Mouse (Mus musculus): ENCODE measurements around the gene Arhgap25.
"Not testable (repeated sequence)": the region's sequence is repeated elsewhere in the genome, so short reads cannot be mapped to it uniquely, and the experiment has no call there.

The Arhgap25 gene

DNA sequence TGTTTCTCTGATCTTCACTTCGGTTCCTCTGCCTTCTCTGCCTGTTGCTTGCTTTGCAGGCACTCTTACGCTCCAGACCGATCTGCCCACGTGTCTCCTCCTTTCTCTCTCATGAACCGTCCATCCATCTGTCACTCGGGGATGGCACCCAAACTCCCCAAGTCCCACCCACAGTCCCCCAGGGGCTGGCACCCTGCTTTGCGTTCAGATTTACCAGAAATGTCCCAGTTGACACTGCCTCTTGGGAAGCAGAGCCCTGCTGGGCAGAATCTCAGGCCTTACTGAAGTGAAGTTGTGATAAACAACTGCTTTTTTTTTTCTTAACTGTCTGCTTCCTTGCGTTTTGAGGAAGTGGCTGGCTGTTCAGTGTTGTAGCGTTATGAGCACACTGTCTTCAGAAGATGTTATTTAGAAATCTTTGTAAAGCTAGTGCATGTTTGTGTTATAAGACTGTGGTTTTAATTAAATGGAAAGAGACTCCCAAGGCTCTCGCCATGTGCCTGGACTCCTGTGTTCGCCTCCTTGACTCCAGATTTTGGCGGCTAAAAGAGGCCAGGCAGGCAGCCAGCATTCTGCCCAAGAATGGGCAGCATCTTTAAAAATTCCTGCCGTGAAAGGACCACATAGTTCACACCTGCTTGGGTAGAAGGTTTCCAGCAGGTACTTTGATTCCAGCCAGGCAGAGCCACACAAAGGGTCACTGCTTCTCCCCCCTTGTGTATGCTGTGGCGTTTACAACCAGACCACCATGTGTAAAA is at the start of gene Arhgap25:
Arhgap25 (minus strand) TSS at position 307 of the 758 bp plus-strand sequence.
- no peak for DNase-seq (ENCODE audit: low spot score)

DNA sequence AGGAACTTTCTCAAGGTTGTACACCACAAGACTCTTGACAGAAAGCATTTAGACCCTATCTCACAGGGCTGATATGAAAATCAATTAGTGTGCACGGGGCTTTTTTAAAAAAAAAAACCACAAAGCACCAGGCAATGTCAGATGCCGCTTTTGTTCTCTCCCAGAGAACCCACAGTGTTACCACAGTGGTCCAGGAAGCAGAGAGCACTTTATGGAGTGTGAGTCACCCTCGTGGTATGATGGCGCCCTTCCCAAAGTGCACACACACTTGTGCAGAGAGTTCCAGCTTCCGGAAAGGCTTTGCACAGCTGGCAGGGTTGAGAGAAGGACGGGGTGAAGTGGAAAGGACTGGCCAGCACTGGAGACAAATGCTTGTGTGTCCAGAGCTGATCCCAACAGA is 49.4 kb upstream of the Arhgap25 start:
- no peak for DNase-seq (ENCODE audit: low spot score)

DNA sequence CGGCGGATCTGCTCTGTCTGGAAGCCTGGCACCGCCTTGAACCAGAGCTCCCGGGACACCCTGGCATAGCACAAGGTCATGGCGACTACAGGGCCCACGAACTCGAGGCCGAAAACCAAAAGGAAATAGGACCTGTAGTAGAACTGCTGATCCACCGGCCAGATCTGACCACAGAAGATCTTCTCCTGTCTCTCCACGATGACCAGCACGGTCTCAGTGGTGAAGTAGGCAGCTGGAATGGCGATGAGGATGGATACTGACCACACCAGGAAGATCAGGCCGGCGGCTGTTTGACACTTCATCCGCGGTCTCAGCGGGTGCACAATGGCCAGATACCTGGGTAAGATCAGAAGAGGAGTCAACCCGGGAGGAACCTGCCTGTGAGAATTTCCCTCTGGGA is 48.5 kb upstream of the Arhgap25 start:
- no peak for DNase-seq (ENCODE audit: low spot score)

DNA sequence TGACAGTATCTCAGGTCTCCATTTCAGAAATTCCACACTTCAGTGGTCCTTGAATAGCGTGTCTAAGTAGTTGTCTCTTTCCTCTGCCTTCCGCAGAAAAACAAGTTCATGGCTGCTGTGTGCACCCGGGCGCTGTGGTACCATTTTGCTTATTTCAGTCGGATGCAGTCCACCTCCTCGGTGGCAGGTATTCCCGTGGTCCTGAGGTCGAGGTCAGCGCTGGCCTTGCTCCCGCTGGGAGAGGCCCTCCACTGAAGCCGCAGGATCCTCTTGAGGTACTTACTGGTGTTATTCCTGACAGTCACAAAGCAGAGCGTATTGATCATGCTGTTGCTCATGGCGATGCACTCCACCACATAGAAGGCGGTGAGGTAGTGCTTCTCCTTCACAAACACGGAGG is 48.0 kb upstream of the Arhgap25 start:
- no peak for DNase-seq (ENCODE audit: low spot score)

DNA sequence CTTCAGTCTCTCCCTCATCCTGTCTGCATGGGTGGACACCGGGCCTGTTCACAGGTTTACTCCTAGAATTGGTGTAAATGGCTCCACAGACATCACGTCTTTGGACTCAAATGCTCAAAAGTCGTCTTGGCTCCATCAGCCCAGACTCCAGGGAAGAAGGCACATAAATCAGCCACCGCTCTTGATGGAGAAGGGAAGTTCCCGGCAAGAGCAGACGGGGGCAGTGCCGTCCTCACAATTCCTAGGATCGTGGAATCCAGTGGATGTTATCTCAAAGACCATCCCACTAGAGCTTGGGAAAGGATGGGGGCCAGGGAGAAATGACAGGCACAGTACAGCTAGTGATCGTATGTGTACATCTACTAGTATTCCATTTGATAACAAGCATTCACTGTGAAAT is 45.2 kb upstream of the Arhgap25 start:
- DNase-seq (ENCODE audit: low spot score) = no peak

DNA sequence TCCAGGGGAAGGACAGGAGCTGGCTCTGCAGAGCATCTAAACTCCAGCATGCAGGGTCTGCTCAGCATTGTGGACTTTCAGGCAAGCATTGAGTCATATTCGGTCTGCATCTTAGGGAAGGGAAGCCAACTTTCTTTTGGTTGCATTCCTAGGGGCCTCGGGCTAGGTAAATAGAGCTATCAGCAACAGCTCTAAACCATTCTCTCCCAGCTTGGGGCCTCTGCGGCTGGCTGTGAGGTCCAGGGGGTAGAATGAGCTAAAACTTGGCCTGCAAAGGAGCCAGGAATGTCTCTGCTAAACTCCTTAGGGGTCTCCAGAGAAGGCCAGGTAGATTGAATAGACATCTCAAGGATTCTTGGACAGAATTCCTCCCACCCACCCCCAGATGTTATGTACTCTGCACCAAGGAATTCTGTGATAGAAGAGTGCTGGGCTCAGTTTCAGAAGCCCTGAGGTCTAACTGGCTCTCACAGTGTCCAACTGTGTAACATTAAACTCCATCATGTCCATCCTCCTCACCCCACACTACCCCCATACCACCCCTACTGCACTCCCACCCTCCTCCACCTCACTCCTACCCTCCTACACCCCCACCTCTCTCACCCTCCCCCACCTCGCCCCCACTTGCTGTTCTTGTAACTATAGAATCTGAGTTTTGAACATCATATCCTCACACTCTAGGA is 43.7 kb upstream of the Arhgap25 start:
- DNase-seq (ENCODE audit: low spot score) = no peak

DNA sequence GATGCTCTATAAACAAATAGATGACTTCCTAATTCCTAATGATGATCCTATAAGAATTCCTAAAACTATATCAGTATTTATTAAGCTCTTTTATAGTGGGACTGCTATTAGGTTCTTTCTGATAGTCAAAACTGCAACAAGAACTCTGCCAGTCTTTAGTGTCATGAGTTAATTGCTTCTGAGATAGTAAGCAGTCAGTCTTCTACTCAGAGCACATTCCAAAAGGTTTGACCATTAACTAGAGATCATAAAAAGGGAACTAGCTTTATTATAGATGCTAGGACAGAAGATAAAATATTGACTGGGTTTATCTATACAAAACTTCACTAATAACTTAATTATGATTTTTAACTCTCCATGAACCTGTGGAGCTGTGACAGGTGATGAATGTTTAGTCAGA is 38.8 kb upstream of the Arhgap25 start:
- DNase-seq (ENCODE audit: low spot score) = not testable (repeated sequence)

DNA sequence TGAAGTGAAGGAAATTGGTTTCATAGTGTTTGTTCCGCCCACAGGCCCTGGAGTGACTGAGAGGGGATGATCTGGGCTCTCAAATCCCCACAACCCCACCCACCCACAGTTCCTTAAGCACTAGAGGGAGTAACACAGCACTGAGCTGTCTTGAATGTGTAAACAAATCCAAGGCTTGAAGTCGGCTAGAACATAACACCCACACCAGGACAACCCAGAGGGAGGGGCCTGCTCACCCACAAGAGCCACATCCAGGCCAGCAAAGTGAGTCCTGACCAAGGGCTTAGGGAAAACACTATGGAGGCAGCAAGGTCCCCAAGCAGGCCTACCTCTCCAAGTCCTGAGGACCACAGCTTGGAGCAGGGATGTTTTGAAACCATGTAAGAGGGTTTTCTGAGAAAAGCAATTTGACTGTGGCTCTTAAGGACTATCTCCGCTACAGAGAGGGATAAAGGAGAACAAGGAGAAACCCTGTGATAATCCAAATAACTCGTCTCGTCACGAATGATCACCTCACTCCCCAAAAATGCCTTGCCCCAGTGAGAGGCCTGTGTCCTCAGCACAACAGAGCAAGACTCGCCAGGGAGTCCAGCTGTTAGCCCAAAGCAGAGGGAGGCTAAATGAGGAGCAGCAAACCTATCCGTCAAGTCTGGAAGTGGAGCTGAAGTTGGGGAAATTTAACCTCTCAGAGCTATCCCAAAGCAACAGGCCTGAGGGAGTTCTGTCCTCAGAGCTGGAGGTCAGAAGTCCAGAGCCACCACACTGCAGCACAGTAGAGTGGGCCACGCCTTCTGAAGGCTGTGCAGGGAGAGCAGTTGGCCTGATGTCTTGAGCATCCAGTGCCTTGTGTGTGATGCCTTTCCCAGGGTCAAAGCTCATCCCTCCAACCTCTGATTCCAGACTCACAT is 34.9 kb upstream of the Arhgap25 start:
- no peak for DNase-seq (ENCODE audit: low spot score)

DNA sequence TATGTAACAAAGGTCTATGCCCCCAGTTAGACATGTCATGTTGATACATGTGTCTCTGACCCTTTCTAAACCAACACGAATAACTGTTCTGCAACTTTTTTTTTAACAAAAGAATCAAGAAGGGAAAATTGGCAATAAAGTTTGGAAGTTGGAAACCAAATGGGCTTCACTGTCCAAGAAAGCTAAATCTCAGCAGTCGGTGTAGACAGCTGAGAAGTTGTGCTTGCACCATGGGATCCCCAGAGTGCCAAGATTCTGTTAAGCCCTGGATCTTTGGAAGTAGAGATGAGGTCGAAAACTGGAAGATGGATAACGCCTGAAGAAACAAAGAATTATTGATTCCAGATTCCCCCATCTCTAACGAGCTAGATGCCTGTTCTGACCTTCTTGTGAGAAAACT is 32.1 kb upstream of the Arhgap25 start:
- no peak for DNase-seq (ENCODE audit: low spot score)

DNA sequence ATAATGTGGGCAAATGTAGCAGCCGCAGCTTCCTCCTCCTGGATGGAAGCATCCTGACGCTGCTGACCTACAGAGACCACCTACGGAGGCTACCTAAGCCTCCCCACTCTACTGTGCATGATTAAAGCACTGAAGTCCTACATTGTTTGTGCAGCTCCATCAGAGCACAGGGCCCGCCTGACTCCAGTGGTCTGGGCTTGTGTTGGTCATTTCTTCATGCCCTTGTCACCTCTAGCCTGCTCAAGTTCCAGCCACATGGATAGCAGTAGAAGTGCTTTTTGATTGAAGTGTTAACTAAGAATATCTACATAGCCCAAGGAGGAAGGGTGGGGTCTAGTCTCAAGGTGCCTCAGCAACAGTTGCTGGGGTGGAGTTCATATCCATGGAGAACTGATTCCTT is 31.3 kb upstream of the Arhgap25 start:
- no peak for DNase-seq (ENCODE audit: low spot score)

DNA sequence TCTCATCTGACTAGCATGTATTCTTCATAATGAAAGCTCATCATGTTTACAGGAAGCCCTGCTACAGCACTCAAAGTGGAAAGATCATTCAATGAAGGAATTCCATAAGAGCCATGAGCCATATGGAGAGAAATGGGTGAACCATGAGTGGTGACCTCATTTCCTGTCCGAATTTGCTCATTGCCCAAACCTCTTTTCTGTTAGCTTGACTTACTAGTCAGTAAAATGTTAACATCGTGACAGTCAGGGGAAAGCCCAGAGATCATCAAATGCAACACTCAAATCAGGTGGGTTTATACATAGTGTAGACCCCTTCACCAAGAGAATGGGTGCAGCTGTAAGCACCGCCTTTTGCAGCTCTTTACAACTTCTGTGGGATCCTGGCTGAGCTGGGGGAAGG is 20.7 kb upstream of the Arhgap25 start:
- no peak for DNase-seq (ENCODE audit: low spot score)

DNA sequence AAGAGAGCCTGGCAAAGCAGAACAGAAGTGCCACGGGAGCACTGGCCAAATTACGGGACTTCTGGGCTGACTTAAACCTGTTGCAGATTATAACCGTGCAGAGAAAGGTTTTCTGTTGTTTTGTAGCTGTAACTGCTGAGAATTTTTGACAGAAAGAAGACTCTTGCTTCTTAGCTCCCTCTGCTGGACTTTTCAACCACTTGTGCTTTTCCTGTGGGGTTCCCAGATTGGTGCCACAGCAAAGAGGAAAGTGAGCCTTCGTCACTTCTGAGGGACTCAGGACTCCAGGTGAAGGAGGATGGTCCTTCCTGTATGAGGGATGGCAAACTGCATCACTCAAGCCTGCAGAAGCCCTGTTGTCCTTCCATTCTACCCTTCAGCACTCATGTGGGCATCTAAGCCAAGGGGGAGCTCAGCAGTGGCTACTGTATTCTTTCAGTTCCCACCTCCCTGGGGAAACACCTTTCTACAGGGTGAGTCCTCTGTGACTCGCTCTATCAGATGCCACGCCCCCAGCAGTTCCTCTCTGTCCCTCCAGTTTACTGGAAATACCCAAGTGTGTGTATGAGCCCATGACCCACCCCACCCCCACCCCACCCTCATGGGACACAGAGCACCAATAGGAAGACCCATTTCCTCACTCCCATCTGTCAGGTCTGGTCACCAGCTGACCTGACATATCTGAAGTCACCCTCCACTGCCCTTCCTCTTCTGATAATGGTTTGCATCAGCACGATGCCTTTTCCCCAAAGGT is 19.2 kb upstream of the Arhgap25 start:
- DNase-seq (ENCODE audit: low spot score) = no peak

DNA sequence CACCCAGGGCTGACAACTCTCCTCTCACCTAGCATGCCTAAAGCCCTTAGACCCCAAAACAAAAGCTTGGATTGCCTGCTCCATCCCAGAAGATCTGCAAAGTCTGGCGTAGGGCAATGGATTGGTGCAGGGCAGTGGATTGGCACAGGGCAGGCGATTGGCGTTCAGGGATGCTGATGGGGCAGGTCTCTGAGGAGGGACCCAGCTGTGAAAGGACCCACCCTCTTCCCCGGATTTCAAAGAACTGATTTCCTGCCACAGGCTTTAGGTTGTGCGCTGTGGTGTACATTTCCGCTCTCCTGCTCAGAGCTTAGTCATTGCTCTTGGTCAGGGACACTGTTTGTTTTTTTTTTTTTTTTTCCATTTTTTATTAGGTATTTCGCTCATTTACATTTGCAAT is 14.8 kb upstream of the Arhgap25 start:
- no peak for DNase-seq (ENCODE audit: low spot score)

DNA sequence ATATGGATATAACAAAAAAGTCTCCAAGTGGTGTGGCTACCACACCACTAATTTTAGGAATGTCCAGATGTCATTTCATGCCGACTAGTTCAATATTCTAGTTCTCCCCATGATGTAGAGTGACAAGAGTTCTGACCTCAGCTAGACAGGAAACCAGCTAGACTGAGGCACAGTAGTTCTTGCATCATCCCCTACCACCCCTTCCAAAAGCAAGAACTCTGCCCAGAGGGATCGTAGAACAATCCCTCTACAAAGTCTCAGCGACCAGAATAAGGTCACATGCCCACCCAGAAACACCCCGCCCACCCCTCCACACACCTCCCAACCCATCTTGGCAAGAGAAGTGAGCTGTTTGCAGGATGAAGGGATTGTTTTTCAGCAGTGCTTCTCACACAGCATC is 14.4 kb upstream of the Arhgap25 start:
- no peak for DNase-seq (ENCODE audit: low spot score)

DNA sequence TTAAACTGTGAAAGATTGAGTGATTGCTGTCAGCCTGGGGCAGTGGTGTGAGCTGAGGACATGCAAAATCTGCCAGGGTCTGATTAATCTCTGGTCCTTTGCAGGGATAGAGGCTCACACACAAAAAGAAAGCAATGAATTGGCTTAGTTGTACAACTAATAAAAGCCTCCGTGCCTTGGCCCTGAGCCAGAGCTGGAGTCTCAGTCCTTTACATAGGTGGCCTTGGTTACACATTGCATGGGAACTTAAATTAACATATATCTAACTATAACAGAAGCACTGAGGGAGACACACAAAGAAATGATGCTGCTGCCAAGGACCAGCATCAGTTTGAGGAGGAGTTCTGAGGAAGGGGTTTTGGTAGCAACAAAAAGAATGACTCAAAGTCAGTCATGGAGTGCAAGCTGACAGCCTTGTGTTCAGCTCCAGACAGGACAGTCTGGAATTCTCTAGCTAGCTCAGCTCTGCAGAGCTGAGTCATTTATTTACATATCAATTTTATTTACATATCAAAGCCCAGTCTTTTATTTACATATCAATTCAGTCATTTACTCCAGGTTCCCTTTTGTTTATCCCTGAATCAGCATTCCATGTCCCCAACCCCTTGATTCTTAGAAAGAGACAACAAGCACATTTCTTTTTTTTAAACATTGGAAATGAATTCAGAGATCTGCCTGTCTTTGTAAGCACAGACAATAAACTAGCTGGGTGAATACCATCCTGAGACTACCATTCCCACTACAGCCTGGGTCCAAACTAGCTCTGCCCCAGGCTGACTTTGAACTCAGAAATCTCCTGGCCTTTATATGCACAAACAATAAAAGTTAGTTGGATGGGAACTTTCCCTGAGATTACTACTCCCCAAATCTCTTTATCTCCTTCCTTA is 12.5 kb upstream of the Arhgap25 start:
- no peak for DNase-seq (ENCODE audit: low spot score)

DNA sequence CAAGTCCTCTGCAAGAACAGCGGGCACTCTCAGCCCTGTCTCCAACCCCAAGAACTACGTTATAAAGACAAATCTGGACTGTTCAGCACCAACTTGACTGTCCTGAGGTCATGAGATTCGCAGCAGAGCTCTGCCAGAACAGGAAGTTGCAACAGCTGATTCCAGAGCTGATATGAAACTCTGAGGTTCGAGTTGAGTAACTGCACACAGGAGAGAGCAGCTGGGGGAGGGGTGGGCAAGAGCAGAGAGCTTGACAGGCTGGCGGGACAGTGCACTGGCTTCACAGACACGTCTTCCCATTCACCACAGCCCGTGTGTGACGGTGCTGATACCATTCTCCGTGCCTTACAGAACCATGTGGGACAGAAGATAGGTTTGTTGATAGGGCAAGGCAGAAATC is 9.0 kb upstream of the Arhgap25 start:
- peak; percentile 55 for DNase-seq (ENCODE audit: low spot score)

DNA sequence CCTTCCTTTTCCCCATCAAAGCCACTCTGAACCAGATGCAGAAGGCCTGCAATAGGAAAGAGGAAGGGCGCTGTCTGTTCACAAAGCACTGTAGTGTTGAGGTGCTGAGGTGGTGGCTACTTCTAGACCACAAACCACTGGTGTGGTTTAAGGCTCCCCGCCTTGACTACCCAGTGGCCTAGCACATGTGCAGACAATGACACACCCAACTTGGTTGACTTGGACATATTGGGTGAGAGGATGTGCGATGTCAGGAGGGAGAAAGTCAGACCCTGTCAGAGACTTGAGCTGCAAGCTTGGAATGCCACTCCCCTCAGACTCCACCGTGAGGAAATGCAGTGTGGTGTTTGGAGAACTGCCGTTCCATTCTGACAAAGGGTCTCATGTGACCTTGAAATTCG is 8.1 kb upstream of the Arhgap25 start:
- DNase-seq (ENCODE audit: low spot score) = no peak

DNA sequence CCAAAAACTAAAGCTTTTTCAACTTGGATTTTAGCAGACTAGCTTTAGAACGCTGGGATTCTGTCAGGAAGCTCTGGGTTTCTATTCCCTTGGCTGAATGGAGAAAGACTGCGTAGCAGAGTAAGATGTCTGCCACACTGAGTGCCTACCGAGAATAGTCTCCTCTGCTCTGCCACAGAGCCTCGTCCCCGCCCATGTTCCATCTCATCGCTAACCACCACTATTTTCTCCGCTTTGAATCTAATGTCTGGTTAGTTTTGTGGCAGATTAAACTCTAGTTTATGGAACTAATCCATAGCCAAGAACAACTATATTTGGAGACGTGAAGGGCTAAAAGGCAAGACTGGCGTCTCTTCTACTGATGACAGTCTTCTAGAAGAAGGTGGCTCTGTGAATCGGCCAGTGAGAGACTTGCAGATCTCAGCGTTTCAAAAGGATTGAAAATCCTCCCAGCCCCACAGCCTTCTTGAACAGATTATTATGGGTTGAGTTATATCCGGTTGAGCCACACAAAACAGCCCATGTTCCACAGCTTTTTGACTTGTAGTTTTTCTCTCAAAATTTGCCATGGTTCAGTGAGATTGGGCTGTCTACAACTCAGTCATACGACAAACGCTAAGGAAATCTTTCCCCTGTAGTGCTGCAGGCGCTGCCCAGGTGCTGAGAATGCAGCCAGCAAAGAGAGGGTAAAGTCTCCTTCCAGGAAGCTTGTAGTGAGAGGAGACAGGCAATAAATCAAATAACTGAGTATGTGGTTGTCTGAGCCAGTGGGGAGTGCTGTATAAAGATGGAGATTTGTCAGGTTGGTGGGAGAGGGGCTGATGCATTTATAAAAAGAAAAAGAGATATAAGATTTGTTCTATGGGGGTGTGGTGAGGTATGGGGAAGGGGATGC is 5.6 kb upstream of the Arhgap25 start:
- no peak for DNase-seq (ENCODE audit: low spot score)

DNA sequence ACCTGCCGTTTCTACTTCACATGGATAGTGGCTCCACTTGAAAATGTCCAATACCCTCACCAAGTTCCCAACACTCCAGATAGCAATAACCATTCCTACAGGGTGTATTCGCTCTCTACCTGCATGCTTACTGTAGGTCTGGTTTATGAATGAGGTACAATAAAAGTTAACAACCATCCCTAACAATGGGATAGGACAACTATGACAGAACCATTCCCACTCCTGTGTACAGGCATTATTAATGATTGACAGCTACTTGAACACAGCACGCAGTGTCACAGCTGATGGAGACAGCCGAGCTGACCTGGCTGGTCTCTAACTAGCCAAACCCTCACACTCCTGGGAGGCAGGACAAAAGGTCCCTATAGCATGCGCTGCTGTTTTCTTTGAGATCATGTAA is 4.6 kb upstream of the Arhgap25 start:
- DNase-seq (ENCODE audit: low spot score) = no peak

DNA sequence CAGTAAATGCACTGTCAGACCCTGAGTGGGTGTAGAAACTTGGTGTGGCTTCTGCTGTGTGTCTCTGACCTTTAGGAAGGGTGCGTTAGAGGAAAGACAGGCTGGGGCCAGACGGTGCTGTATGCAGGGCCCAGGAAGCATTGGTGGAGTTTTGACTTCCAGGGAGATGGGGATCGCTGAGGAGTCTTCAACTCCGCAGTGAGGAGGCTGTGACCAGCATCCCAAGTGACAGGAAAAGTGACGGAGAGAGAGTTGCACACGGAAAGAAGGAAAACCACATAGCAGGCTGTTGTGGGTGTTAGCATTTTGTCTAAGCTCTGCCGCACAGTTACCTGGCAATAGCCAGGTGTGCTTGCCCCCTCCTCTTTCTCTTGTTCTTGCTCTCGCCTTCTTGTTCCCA is 3.2 kb upstream of the Arhgap25 start:
- DNase-seq (ENCODE audit: low spot score) = no peak

Measured in c-Kit-positive CD71-positive TER-119-positive erythroid progenitor cells, embryonic 14.5 days (primary cell).